Mouse (Mus musculus) hindbrain, postnatal 0 days (tissue): ENCODE results near the gene Psg17. TPM values are rescaled to one million over a fixed set of nuclear protein-coding genes. Genes with fewer than 3 reads are reported as not detected.

Source experiments
- ATAC-seq: fragments of 200-750 bp; cut with Nextera tagmentation; 2 replicates; pipeline ENCODE4 v1.8.0; 2017; ENCODE audit warnings: mild to moderate bottlenecking, moderate TSS enrichment, moderate library complexity
- DNase-seq: peaks from one replicate; pipeline ENCODE4 v3.0.0-alpha.2; 2015; ENCODE audit warnings: low spot score
- H3K27ac ChIP-seq: fragments of 300-500 bp; sonication (generic); 2 replicates; pipeline ENCODE4 v1.5.1; 2014; ENCODE audit warnings: mild to moderate bottlenecking
- H3K27me3 ChIP-seq: fragments of 300-500 bp; sonication (generic); 2 replicates; pipeline ENCODE4 v1.6.1; 2014; ENCODE audit warnings: low read length, mixed read lengths; ENCODE audit not compliant: insufficient read depth
- H3K36me3 ChIP-seq: fragments of 300-500 bp; sonication (generic); 2 replicates; pipeline ENCODE4 v1.6.1; 2014; ENCODE audit warnings: low read length, mixed read lengths; ENCODE audit not compliant: insufficient read depth
- H3K4me1 ChIP-seq: fragments of 300-500 bp; sonication (generic); 2 replicates; pipeline ENCODE4 v1.6.1; 2014; ENCODE audit warnings: antibody characterized with exemption, low read length, mixed read lengths; ENCODE audit not compliant: insufficient read depth
- H3K4me2 ChIP-seq: fragments of 300-500 bp; sonication (generic); 2 replicates; pipeline ENCODE4 v1.6.1; 2014; ENCODE audit warnings: low read depth, mild to moderate bottlenecking, low read length, moderate library complexity, mixed read lengths
- H3K4me3 ChIP-seq: fragments of 300-500 bp; sonication (generic); 2 replicates; pipeline ENCODE4 v1.5.1; 2014; ENCODE audit warnings: low read length
- H3K9ac ChIP-seq: fragments of 300-500 bp; sonication (generic); replicated peaks from 2 replicates; pipeline ENCODE4 v1.6.1; 2014; ENCODE audit warnings: mild to moderate bottlenecking, low read length, moderate library complexity, mixed read lengths
- H3K9me3 ChIP-seq: fragments of 300-500 bp; sonication (generic); 2 replicates; pipeline ENCODE4 v1.6.1; 2016; ENCODE audit warnings: low read length, mixed read lengths
- CTCF ChIP-seq: IDR thresholded peaks from 2 replicates; pipeline ENCODE4 v1.5.1; 2016; ENCODE audit warnings: antibody characterized with exemption, control low read depth, low read depth
- polyA plus RNA-seq: library from polyadenylated mRNA; unstranded; fragments of >200 nt; fragmentation: Nextera tagmentation; extraction: Ambion mirVana; gene quantifications from 2 replicates; pipeline ENCODE4 v1.2.1, GENCODE M21; 2015
- total RNA-seq: library from RNA; depleted of rRNA; stranded (reverse); fragments of >200 nt; gene quantifications from 2 replicates; pipeline ENCODE4 v1.2.3, GENCODE M21; 2014; rRNA removed

The Psg17 gene
- total and polyA plus RNA-seq, 2 experiments from 2014 or later = not detected

DNA sequence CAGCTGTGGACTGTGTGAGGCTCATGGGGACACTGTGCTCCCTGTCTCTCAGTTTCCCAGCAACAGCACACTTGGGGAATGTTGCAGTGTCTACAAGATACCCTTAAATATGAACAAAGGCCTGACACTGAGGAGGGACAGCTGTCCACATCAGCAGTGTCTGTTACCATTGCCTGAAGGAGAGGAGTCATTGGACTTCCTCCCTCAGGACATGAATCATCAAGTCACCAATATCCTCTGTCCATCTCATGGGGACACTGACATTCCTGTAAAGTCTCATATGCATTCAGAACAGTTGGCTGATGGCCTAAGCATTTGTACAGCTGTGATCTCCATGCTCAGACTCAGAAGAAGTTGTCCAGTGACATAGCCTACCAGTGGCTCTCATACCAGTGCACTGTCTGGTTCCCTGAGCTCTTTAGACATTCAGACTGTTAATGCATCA is 42.0 kb downstream of the Psg17 start:
- ATAC-seq (no peak), DNase-seq (no peak)
- Histone ChIP-seq H3K27me3 (no peaks in the 10 kb centered on the region), H3K4me1 (no peaks in the 10 kb centered on the region), H3K27ac (no peak overlapping the region), H3K36me3 (no peaks in the 10 kb centered on the region), H3K9ac (no peak overlapping the region), H3K9me3 (no peaks in the 10 kb centered on the region), H3K4me2 (no peak overlapping the region), H3K4me3 (no peak overlapping the region)
- no peak for TF ChIP-seq CTCF

Other genes with a start within 250 kb of the Psg17 start
- gene Psg23, start 205.1 kb downstream of the Psg17 start, total RNA-seq = not detected in 2 replicates
- not detected in 2 replicates for gene Psg23, start 205.1 kb downstream of the Psg17 start, polyA plus RNA-seq
- gene Psg21, start 164.9 kb downstream of the Psg17 start, total RNA-seq = not detected in 2 replicates
- gene Psg21, start 164.9 kb downstream of the Psg17 start, polyA plus RNA-seq = not detected in 2 replicates
- gene Psg20, start 135.4 kb downstream of the Psg17 start, total RNA-seq = not detected in 2 replicates
- not detected in 2 replicates for gene Psg20, start 135.4 kb downstream of the Psg17 start, polyA plus RNA-seq
- gene Psg22, start 103.5 kb downstream of the Psg17 start, total RNA-seq = not detected in 2 replicates
- gene Psg22, start 103.5 kb downstream of the Psg17 start, polyA plus RNA-seq = not detected in 2 replicates
- gene Psg19, start 23.1 kb downstream of the Psg17 start, total RNA-seq = not detected in 2 replicates
- gene Psg19, start 23.1 kb downstream of the Psg17 start, polyA plus RNA-seq = not detected in 2 replicates
- 1.1 and 1.5 TPM in 2 replicates for gene Mill2, start 18.4 kb upstream of the Psg17 start, total RNA-seq
- 0.72 and 0.79 TPM in 2 replicates for gene Mill2, start 18.4 kb upstream of the Psg17 start, polyA plus RNA-seq
- 29.7 and 30.2 TPM in 2 replicates for gene Pglyrp1, start 49.7 kb upstream of the Psg17 start, total RNA-seq
- 29.1 and 30.0 TPM in 2 replicates for gene Pglyrp1, start 49.7 kb upstream of the Psg17 start, polyA plus RNA-seq
- gene Ccdc61, start 88.8 kb upstream of the Psg17 start, total RNA-seq = 22.0 and 31.5 TPM in 2 replicates
- gene Ccdc61, start 88.8 kb upstream of the Psg17 start, polyA plus RNA-seq = 32.9 and 35.2 TPM in 2 replicates
- 18.3 and 19.8 TPM in 2 replicates for gene Nova2, start 104.3 kb upstream of the Psg17 start, total RNA-seq
- 9.2 and 9.7 TPM in 2 replicates for gene Nova2, start 104.3 kb upstream of the Psg17 start, polyA plus RNA-seq
- 1.3 and 2.6 TPM in 2 replicates for gene Nanos2, start 165.8 kb upstream of the Psg17 start, total RNA-seq
- gene Nanos2, start 165.8 kb upstream of the Psg17 start, polyA plus RNA-seq = 1.6 TPM in 2 replicates
- 22.5 and 26.1 TPM in 2 replicates for gene Mypop, start 169.6 kb upstream of the Psg17 start, total RNA-seq
- 5.6 and 6.0 TPM in 2 replicates for gene Mypop, start 169.6 kb upstream of the Psg17 start, polyA plus RNA-seq
- 128 and 140 TPM in 2 replicates for gene Irf2bp1, start 182.4 kb upstream of the Psg17 start, total RNA-seq
- 20.0 and 22.4 TPM in 2 replicates for gene Irf2bp1, start 182.4 kb upstream of the Psg17 start, polyA plus RNA-seq
- not detected in 2 replicates for gene Foxa3, start 201.9 kb upstream of the Psg17 start, total RNA-seq
- not detected in 2 replicates for gene Foxa3, start 201.9 kb upstream of the Psg17 start, polyA plus RNA-seq
- gene Sympk, start 202.8 kb upstream of the Psg17 start, total RNA-seq = 85.4 and 88.0 TPM in 2 replicates
- gene Sympk, start 202.8 kb upstream of the Psg17 start, polyA plus RNA-seq = 19.2 TPM in 2 replicates
- gene Rsph6a, start 233.1 kb upstream of the Psg17 start, total RNA-seq = not detected in 2 replicates
- 0.19 and 0.44 TPM in 2 replicates for gene Rsph6a, start 233.1 kb upstream of the Psg17 start, polyA plus RNA-seq